Mouse (Mus musculus): Measurements from ENCODE around the gene Numbl.

- TF ChIP-seq CTCF (IDR thresholded peaks at IDR 0.05; ENCODE audit: extremely low read depth, insufficient read depth, low read length) (peak; percentile 26; the same call in 1 of the 2 replicates), POLR2A (IDR thresholded peaks at IDR 0.05; ENCODE audit: extremely low read depth, insufficient read depth, low read length) (no peak)
Measured at GRCm38 (mm10) chr7:27273739-27274351, 15.6 kb downstream of the Numbl start.
